Mouse (Mus musculus) E14TG2a.4 (cell line): ENCODE data around the gene Polr2c.

Source experiments
- CTCF ChIP-seq: conservative IDR thresholded peaks from 2 replicates; pipeline ENCODE4 v1.5.1; 2014; ENCODE audit warnings: low read length
- NANOG ChIP-seq: IDR thresholded peaks from 2 replicates; pipeline ENCODE4 v1.6.1; 2014; ENCODE audit warnings: borderline replicate concordance, low read length, mixed read lengths

- TF ChIP-seq CTCF = no peak
- no peak for TF ChIP-seq NANOG
Observed at GRCm38 (mm10) chr8:94865292-94865691, 8.0 kb downstream of the Polr2c start.
